Mouse (Mus musculus): ENCODE measurements around the gene Cdh23. TPM values are rescaled to one million over a fixed set of nuclear protein-coding genes. Genes with fewer than 3 reads are reported as not detected.
A peak's percentile ranks its signal among the peaks of the same experiment; 100 is the strongest.

The Cdh23 gene
- polyA plus RNA-seq, 1 experiment from 2014 or later = 0.26 TPM

- WGBS = 61% methylated on average over 9 of the region's 9 CpGs
- Histone ChIP-seq H3K9ac (ENCODE audit: low read depth, low read length) (no peak overlapping the region), H3K9me3 (ENCODE audit: control insufficient read depth) (no peaks in the 10 kb centered on the region), H3K27ac (ENCODE audit: low read depth, low read length) (no peak overlapping the region), H3K27me3 (replicated peaks; ENCODE audit: control insufficient read depth, insufficient read depth, low read length) (no peaks in the 10 kb centered on the region), H3K4me2 (replicated peaks; ENCODE audit: low read depth) (no peak overlapping the region), H3K4me3 (ENCODE audit: low read depth, low read length) (no peak overlapping the region), H3K36me3 (ENCODE audit: control insufficient read depth, insufficient read depth) (no peaks in the 10 kb centered on the region), H3K4me1 (replicated peaks; ENCODE audit: control insufficient read depth, insufficient read depth, low read length) (no peaks in the 10 kb centered on the region)
- TF ChIP-seq CTCF (IDR thresholded peaks at IDR 0.05; ENCODE audit: low read depth) = no peak
- ATAC-seq = no peak
Observed at GRCm38 (mm10) chr10:60473782-60474322, 222.4 kb downstream of the Cdh23 start.

GRCm38 (mm10) chr10:60467752-60468151 lies 228.5 kb downstream of the Cdh23 start:
- no peak overlapping the region for H3K4me2 ChIP-seq (replicated peaks; ENCODE audit: low read depth)
- no peaks in the 10 kb centered on the region for H3K36me3 ChIP-seq (ENCODE audit: control insufficient read depth, insufficient read depth)
- no peak overlapping the region for H3K9ac ChIP-seq (ENCODE audit: low read depth, low read length)
- no peaks in the 10 kb centered on the region for H3K27me3 ChIP-seq (replicated peaks; ENCODE audit: control insufficient read depth, insufficient read depth, low read length)
- TF ChIP-seq CTCF (IDR thresholded peaks at IDR 0.05; ENCODE audit: low read depth) = no peak
- H3K4me1 ChIP-seq (replicated peaks; ENCODE audit: control insufficient read depth, insufficient read depth, low read length) = no peaks in the 10 kb centered on the region
- H3K4me3 ChIP-seq (ENCODE audit: low read depth, low read length) = no peak overlapping the region
- no peak overlapping the region for H3K27ac ChIP-seq (ENCODE audit: low read depth, low read length)
- WGBS = 61% methylated on average over 4 of the region's 4 CpGs
- no peaks in the 10 kb centered on the region for H3K9me3 ChIP-seq (ENCODE audit: control insufficient read depth)
- no peak for ATAC-seq

- no peak for ATAC-seq
- H3K27me3 ChIP-seq (replicated peaks; ENCODE audit: control insufficient read depth, insufficient read depth, low read length) = no peaks in the 10 kb centered on the region
- H3K9me3 ChIP-seq (ENCODE audit: control insufficient read depth) = no peaks in the 10 kb centered on the region
- no peak for TF ChIP-seq CTCF (IDR thresholded peaks at IDR 0.05; ENCODE audit: low read depth)
- no peak overlapping the region for H3K4me3 ChIP-seq (ENCODE audit: low read depth, low read length)
- 52% methylated on average over 13 of the region's 13 CpGs for WGBS
- no peak overlapping the region for H3K4me2 ChIP-seq (replicated peaks; ENCODE audit: low read depth)
- no peak overlapping the region for H3K9ac ChIP-seq (ENCODE audit: low read depth, low read length)
- H3K27ac ChIP-seq (ENCODE audit: low read depth, low read length) = no peak overlapping the region
- H3K4me1 ChIP-seq (replicated peaks; ENCODE audit: control insufficient read depth, insufficient read depth, low read length) = no peaks in the 10 kb centered on the region
- H3K36me3 ChIP-seq (ENCODE audit: control insufficient read depth, insufficient read depth) = no peaks in the 10 kb centered on the region
Observed at GRCm38 (mm10) chr10:60463953-60464647, 232.2 kb downstream of the Cdh23 start.

- Histone ChIP-seq H3K4me3 (ENCODE audit: low read depth, low read length) (no peak overlapping the region), H3K4me2 (replicated peaks; ENCODE audit: low read depth) (no peak overlapping the region), H3K4me1 (replicated peaks; ENCODE audit: control insufficient read depth, insufficient read depth, low read length) (no peaks in the 10 kb centered on the region), H3K36me3 (ENCODE audit: control insufficient read depth, insufficient read depth) (no peaks in the 10 kb centered on the region), H3K27me3 (replicated peaks; ENCODE audit: control insufficient read depth, insufficient read depth, low read length) (no peaks in the 10 kb centered on the region), H3K27ac (ENCODE audit: low read depth, low read length) (no peak overlapping the region), H3K9me3 (ENCODE audit: control insufficient read depth) (no peaks in the 10 kb centered on the region), H3K9ac (ENCODE audit: low read depth, low read length) (no peak overlapping the region)
- WGBS = 39% methylated on average over 8 of the region's 8 CpGs
- ATAC-seq = no peak
- no peak for TF ChIP-seq CTCF (IDR thresholded peaks at IDR 0.05; ENCODE audit: low read depth)
Observed at GRCm38 (mm10) chr10:60456662-60457397, 239.5 kb downstream of the Cdh23 start.

GRCm38 (mm10) chr10:60455193-60455592 lies 241.1 kb downstream of the Cdh23 start:
- Histone ChIP-seq H3K9me3 (ENCODE audit: control insufficient read depth) (no peaks in the 10 kb centered on the region), H3K27me3 (replicated peaks; ENCODE audit: control insufficient read depth, insufficient read depth, low read length) (no peaks in the 10 kb centered on the region), H3K27ac (ENCODE audit: low read depth, low read length) (no peak overlapping the region), H3K4me3 (ENCODE audit: low read depth, low read length) (no peak overlapping the region), H3K36me3 (ENCODE audit: control insufficient read depth, insufficient read depth) (no peaks in the 10 kb centered on the region), H3K9ac (ENCODE audit: low read depth, low read length) (no peak overlapping the region), H3K4me1 (replicated peaks; ENCODE audit: control insufficient read depth, insufficient read depth, low read length) (no peaks in the 10 kb centered on the region), H3K4me2 (replicated peaks; ENCODE audit: low read depth) (no peak overlapping the region)
- peak; percentile 53; the same call in 1 of the 2 replicates for ATAC-seq
- 38% methylated on average over 8 of the region's 8 CpGs for WGBS
- TF ChIP-seq CTCF (IDR thresholded peaks at IDR 0.05; ENCODE audit: low read depth) = no peak

GRCm38 (mm10) chr10:60447186-60447585 lies 249.1 kb downstream of the Cdh23 start:
- no peak for TF ChIP-seq CTCF (IDR thresholded peaks at IDR 0.05; ENCODE audit: low read depth)
- ATAC-seq = no peak

More at GRCm38 (mm10) chr10:60447186-60447585, 249.1 kb downstream of the Cdh23 start:
- Histone ChIP-seq H3K27ac (ENCODE audit: low read depth, low read length) (no peak overlapping the region), H3K4me2 (replicated peaks; ENCODE audit: low read depth) (no peak overlapping the region), H3K36me3 (ENCODE audit: control insufficient read depth, insufficient read depth) (no peaks in the 10 kb centered on the region), H3K4me3 (ENCODE audit: low read depth, low read length) (no peak overlapping the region), H3K4me1 (replicated peaks; ENCODE audit: control insufficient read depth, insufficient read depth, low read length) (no peaks in the 10 kb centered on the region), H3K9me3 (ENCODE audit: control insufficient read depth) (no peaks in the 10 kb centered on the region), H3K9ac (ENCODE audit: low read depth, low read length) (no peak overlapping the region), H3K27me3 (replicated peaks; ENCODE audit: control insufficient read depth, insufficient read depth, low read length) (no peaks in the 10 kb centered on the region)
- 78% methylated on average over 12 of the region's 12 CpGs for WGBS

Data from intestine, postnatal 0 days (tissue).